Mouse (Mus musculus): ENCODE measurements around the gene Tmem253. TPM values are rescaled to one million over a fixed set of nuclear protein-coding genes. Genes with fewer than 3 reads are reported as not detected.
A peak's percentile ranks its signal among the peaks of the same experiment; 100 is the strongest.
"Not testable (repeated sequence)": the region's sequence is repeated elsewhere in the genome, so short reads cannot be mapped to it uniquely, and the experiment has no call there.

The Tmem253 gene
- polyA plus RNA-seq, 1 experiment = 1.3 TPM

- no peak overlapping the region for H3K27ac ChIP-seq (ENCODE audit: insufficient read depth, low read length)
- no peak overlapping the region for H3K4me3 ChIP-seq (ENCODE audit: low read depth, low read length)
- no peak for TF ChIP-seq POLR2A (IDR thresholded peaks at IDR 0.05; ENCODE audit: insufficient read depth, low read length)
- no peak for TF ChIP-seq CTCF (IDR thresholded peaks at IDR 0.05; ENCODE audit: low read depth, low read length)
- no peak for TF ChIP-seq EP300 (IDR thresholded peaks at IDR 0.05; ENCODE audit: insufficient read depth, low read depth, low read length)
- H3K9me3 ChIP-seq (replicated peaks; ENCODE audit: control insufficient read depth, insufficient read depth, low read length, poor library complexity, severe bottlenecking) = no peaks in the 10 kb centered on the region; the same call in 1 of the 2 replicates
- H3K27me3 ChIP-seq (ENCODE audit: control insufficient read depth, insufficient read depth, low read length, poor library complexity, severe bottlenecking) = no peaks in the 10 kb centered on the region
- H3K9ac ChIP-seq (ENCODE audit: low read depth, poor library complexity, severe bottlenecking) = no peak overlapping the region
- no peaks in the 10 kb centered on the region for H3K36me3 ChIP-seq (ENCODE audit: control insufficient read depth, insufficient read depth, low read length, poor library complexity, severe bottlenecking)
- H3K4me1 ChIP-seq (ENCODE audit: control insufficient read depth, insufficient read depth, low read length) = no peaks in the 10 kb centered on the region
Measured at GRCm38 (mm10) chr14:52035926-52036325, 20.5 kb downstream of the Tmem253 start.

- H3K4me3 ChIP-seq (ENCODE audit: low read depth, low read length) = no peak overlapping the region
- H3K9ac ChIP-seq (ENCODE audit: low read depth, poor library complexity, severe bottlenecking) = no peak overlapping the region
- H3K36me3 ChIP-seq (ENCODE audit: control insufficient read depth, insufficient read depth, low read length, poor library complexity, severe bottlenecking) = no peaks in the 10 kb centered on the region
- no peaks in the 10 kb centered on the region for H3K4me1 ChIP-seq (ENCODE audit: control insufficient read depth, insufficient read depth, low read length)
- no peak overlapping the region for H3K27ac ChIP-seq (ENCODE audit: insufficient read depth, low read length)
- no peaks in the 10 kb centered on the region; the same call in 1 of the 2 replicates for H3K9me3 ChIP-seq (replicated peaks; ENCODE audit: control insufficient read depth, insufficient read depth, low read length, poor library complexity, severe bottlenecking)
- TF ChIP-seq EP300 (IDR thresholded peaks at IDR 0.05; ENCODE audit: insufficient read depth, low read depth, low read length) = no peak
- no peak for TF ChIP-seq POLR2A (IDR thresholded peaks at IDR 0.05; ENCODE audit: insufficient read depth, low read length)
- no peak for TF ChIP-seq CTCF (IDR thresholded peaks at IDR 0.05; ENCODE audit: low read depth, low read length)
- H3K27me3 ChIP-seq (ENCODE audit: control insufficient read depth, insufficient read depth, low read length, poor library complexity, severe bottlenecking) = no peaks in the 10 kb centered on the region; the same call in 1 of the 2 replicates
Measured at GRCm38 (mm10) chr14:52039332-52039731, 23.9 kb downstream of the Tmem253 start.

- not testable (repeated sequence) for H3K27me3 ChIP-seq (ENCODE audit: control insufficient read depth, insufficient read depth, low read length, poor library complexity, severe bottlenecking); H3K27ac ChIP-seq (ENCODE audit: insufficient read depth, low read length); H3K4me1 ChIP-seq (ENCODE audit: control insufficient read depth, insufficient read depth, low read length); H3K9me3 ChIP-seq (replicated peaks; ENCODE audit: control insufficient read depth, insufficient read depth, low read length, poor library complexity, severe bottlenecking); H3K4me3 ChIP-seq (ENCODE audit: low read depth, low read length); H3K9ac ChIP-seq (ENCODE audit: low read depth, poor library complexity, severe bottlenecking); H3K36me3 ChIP-seq (ENCODE audit: control insufficient read depth, insufficient read depth, low read length, poor library complexity, severe bottlenecking)
Measured at GRCm38 (mm10) chr14:52042359-52042758, 26.9 kb downstream of the Tmem253 start, which contains the start of gene Olfr221. Gene Olfr221, minus strand, starts transcription at chr14:52042459.

- no peak for TF ChIP-seq POLR2A (IDR thresholded peaks at IDR 0.05; ENCODE audit: insufficient read depth, low read length)
- no peak for TF ChIP-seq EP300 (IDR thresholded peaks at IDR 0.05; ENCODE audit: insufficient read depth, low read depth, low read length)
- TF ChIP-seq CTCF (IDR thresholded peaks at IDR 0.05; ENCODE audit: low read depth, low read length) = no peak
- no peak overlapping the region for H3K27ac ChIP-seq (ENCODE audit: insufficient read depth, low read length)
- H3K4me1 ChIP-seq (ENCODE audit: control insufficient read depth, insufficient read depth, low read length) = peaks cover 2% of the 10 kb centered on the region
- no peak overlapping the region for H3K4me3 ChIP-seq (ENCODE audit: low read depth, low read length)
- no peaks in the 10 kb centered on the region; the same call in 1 of the 2 replicates for H3K9me3 ChIP-seq (replicated peaks; ENCODE audit: control insufficient read depth, insufficient read depth, low read length, poor library complexity, severe bottlenecking)
- H3K27me3 ChIP-seq (ENCODE audit: control insufficient read depth, insufficient read depth, low read length, poor library complexity, severe bottlenecking) = no peaks in the 10 kb centered on the region; the same call in 1 of the 2 replicates
- H3K36me3 ChIP-seq (ENCODE audit: control insufficient read depth, insufficient read depth, low read length, poor library complexity, severe bottlenecking) = no peaks in the 10 kb centered on the region
- H3K9ac ChIP-seq (ENCODE audit: low read depth, poor library complexity, severe bottlenecking) = no peak overlapping the region
Measured at GRCm38 (mm10) chr14:52043446-52043845, 28.0 kb downstream of the Tmem253 start.

- Histone ChIP-seq H3K4me1 (ENCODE audit: control insufficient read depth, insufficient read depth, low read length) (peaks cover 2% of the 10 kb centered on the region), H3K27me3 (ENCODE audit: control insufficient read depth, insufficient read depth, low read length, poor library complexity, severe bottlenecking) (no peaks in the 10 kb centered on the region; the same call in 1 of the 2 replicates), H3K4me3 (ENCODE audit: low read depth, low read length) (no peak overlapping the region), H3K9ac (ENCODE audit: low read depth, poor library complexity, severe bottlenecking) (no peak overlapping the region), H3K9me3 (replicated peaks; ENCODE audit: control insufficient read depth, insufficient read depth, low read length, poor library complexity, severe bottlenecking) (no peaks in the 10 kb centered on the region), H3K27ac (ENCODE audit: insufficient read depth, low read length) (no peak overlapping the region), H3K36me3 (ENCODE audit: control insufficient read depth, insufficient read depth, low read length, poor library complexity, severe bottlenecking) (no peaks in the 10 kb centered on the region)
- TF ChIP-seq POLR2A (IDR thresholded peaks at IDR 0.05; ENCODE audit: insufficient read depth, low read length) = no peak
- peak; percentile 58 for TF ChIP-seq CTCF (IDR thresholded peaks at IDR 0.05; ENCODE audit: low read depth, low read length)
Measured at GRCm38 (mm10) chr14:52044901-52045678, 29.6 kb downstream of the Tmem253 start.

- Histone ChIP-seq H3K27me3 (ENCODE audit: control insufficient read depth, insufficient read depth, low read length, poor library complexity, severe bottlenecking) (no peaks in the 10 kb centered on the region; the same call in 1 of the 2 replicates), H3K4me1 (ENCODE audit: control insufficient read depth, insufficient read depth, low read length) (peaks cover 2% of the 10 kb centered on the region), H3K4me3 (ENCODE audit: low read depth, low read length) (no peak overlapping the region), H3K36me3 (ENCODE audit: control insufficient read depth, insufficient read depth, low read length, poor library complexity, severe bottlenecking) (no peaks in the 10 kb centered on the region), H3K27ac (ENCODE audit: insufficient read depth, low read length) (no peak overlapping the region), H3K9ac (ENCODE audit: low read depth, poor library complexity, severe bottlenecking) (no peak overlapping the region), H3K9me3 (replicated peaks; ENCODE audit: control insufficient read depth, insufficient read depth, low read length, poor library complexity, severe bottlenecking) (no peaks in the 10 kb centered on the region)
- TF ChIP-seq CTCF (IDR thresholded peaks at IDR 0.05; ENCODE audit: low read depth, low read length) = no peak
- no peak for TF ChIP-seq EP300 (IDR thresholded peaks at IDR 0.05; ENCODE audit: insufficient read depth, low read depth, low read length)
- TF ChIP-seq POLR2A (IDR thresholded peaks at IDR 0.05; ENCODE audit: insufficient read depth, low read length) = no peak
Measured at GRCm38 (mm10) chr14:52045966-52046565, 30.6 kb downstream of the Tmem253 start.

- H3K27me3 ChIP-seq (ENCODE audit: control insufficient read depth, insufficient read depth, low read length, poor library complexity, severe bottlenecking); H3K36me3 ChIP-seq (ENCODE audit: control insufficient read depth, insufficient read depth, low read length, poor library complexity, severe bottlenecking); H3K9ac ChIP-seq (ENCODE audit: low read depth, poor library complexity, severe bottlenecking); H3K4me1 ChIP-seq (ENCODE audit: control insufficient read depth, insufficient read depth, low read length); H3K4me3 ChIP-seq (ENCODE audit: low read depth, low read length): not testable (repeated sequence)
- H3K9me3 ChIP-seq (replicated peaks; ENCODE audit: control insufficient read depth, insufficient read depth, low read length, poor library complexity, severe bottlenecking) = peaks cover 34% of the 10 kb centered on the region
- peak overlapping the region; percentile 94 for H3K27ac ChIP-seq (ENCODE audit: insufficient read depth, low read length)
Measured at GRCm38 (mm10) chr14:52052720-52053119, 37.3 kb downstream of the Tmem253 start.
